9 mouse cellular contexts compared by ENCODE assay signal in genomic region chr6:51844106-51844505, GRCm38 (mm10).
DNase-seq lines count a peak whose midpoint lies in the region; ATAC-seq and TF ChIP-seq lines count a peak whose summit lies in the region.
"Had no signal": no experiment of that assay in that cellular context is flagged by ENCODE, and none has a peak within 500 bp of the region (broad histone marks: within the 10 kb centered on the region; RNA-seq: fewer than 3 reads in every experiment).

No protein-coding gene starts in this region.

- H3K9me3 ChIP-seq in heart, postnatal 0 days (replicated peaks; ENCODE audit: control insufficient read depth, low read length): no peaks in the 10 kb centered on the region

- peak; percentile 42 for DNase-seq in Muller cell, postnatal 12 days (ENCODE audit: inconsistent ontology term)
- DNase-seq in adrenal gland, adult 8-10 months: peak; percentile 32
- DNase-seq in heart, postnatal 0 days (ENCODE audit: low spot score): peak; percentile 34
- peak; percentile 71 to 78 for DNase-seq in kidney, postnatal 4 days
- DNase-seq in gastrocnemius, postnatal 25 days: no peak
- DNase-seq in urinary bladder, postnatal 25 days (ENCODE audit: low spot score): no peak
- no peak for DNase-seq in adipocyte (ENCODE audit: low spot score)

- peak overlapping the region; percentile 51 for H3K4me2 ChIP-seq in heart, postnatal 0 days (ENCODE audit: low read depth, low read length)

- no peaks in the 10 kb centered on the region for H3K36me3 ChIP-seq in heart, postnatal 0 days (replicated peaks; ENCODE audit: control insufficient read depth, insufficient read depth, low read length)

- no peak for TF ChIP-seq EP300 in heart, postnatal 0 days (IDR thresholded peaks at IDR 0.05; ENCODE audit: low read depth)

- 35% methylated on average over 11 of the region's 11 CpGs for WGBS in heart, postnatal 0 days

- H3K27ac ChIP-seq in heart, postnatal 0 days (ENCODE audit: low read depth): no peak overlapping the region

- no peak overlapping the region for H3K9ac ChIP-seq in heart, postnatal 0 days (replicated peaks; ENCODE audit: low read depth, low read length)

- H3K4me3 ChIP-seq in heart, postnatal 0 days (ENCODE audit: low read depth, low read length): peak overlapping the region; percentile 29
- H3K4me3 ChIP-seq: myocyte had no signal

- no peak for TF ChIP-seq CTCF in heart, postnatal 0 days (IDR thresholded peaks at IDR 0.05; ENCODE audit: low read depth)

- H3K27me3 ChIP-seq in heart, postnatal 0 days (ENCODE audit: control insufficient read depth, insufficient read depth, low read length): no peaks in the 10 kb centered on the region

- peak; percentile 30; the same call in 1 of the 2 replicates for ATAC-seq in heart, postnatal 0 days (ENCODE audit: insufficient read depth, low read depth)
- no peak for ATAC-seq in megakaryocyte progenitor cell, adult 5-6 weeks (replicated peaks; ENCODE audit: poor library complexity)

- peaks cover 11% of the 10 kb centered on the region for H3K4me1 ChIP-seq in heart, postnatal 0 days (ENCODE audit: control insufficient read depth, insufficient read depth)

Comparison
In these comparisons a context has a peak if more than half of its experiments do, and no peak if none do; other contexts are left out.
1. DNase-seq: peak in Muller cell, postnatal 12 days (single experiment), adrenal gland, adult 8-10 months (single experiment), heart, postnatal 0 days (single experiment) and kidney, postnatal 4 days (2 of 2); none in gastrocnemius, postnatal 25 days (single experiment), urinary bladder, postnatal 25 days (single experiment) and adipocyte (single experiment).